14 mouse cellular contexts compared by ENCODE assay signal in the genomic region with DNA sequence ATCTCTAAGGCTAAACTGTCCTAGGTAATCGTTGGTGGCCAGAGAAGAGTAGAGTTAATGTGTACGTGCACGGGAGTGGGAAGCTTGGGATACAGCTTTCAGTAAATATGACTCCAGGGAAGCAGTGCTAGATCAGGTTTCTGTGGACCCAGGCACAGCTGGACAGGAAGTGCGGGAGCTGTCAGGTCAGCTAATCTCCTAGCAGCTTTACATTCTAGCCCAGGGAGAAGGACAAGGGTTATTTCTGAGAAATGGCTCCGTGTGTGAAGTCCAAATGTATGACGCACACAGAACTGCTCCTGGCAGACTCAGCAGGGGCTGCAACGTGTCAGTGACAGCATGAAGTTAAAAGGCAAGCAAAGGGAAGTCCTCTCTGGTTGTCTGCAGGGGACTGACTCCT. TPM values are rescaled to one million over a fixed set of nuclear protein-coding genes. Genes with fewer than 3 reads are reported as not detected.
DNase-seq lines count a peak whose midpoint lies in the region; ATAC-seq and TF ChIP-seq lines count a peak whose summit lies in the region.
"Had no signal": no experiment of that assay in that cellular context is flagged by ENCODE, and none has a peak within 500 bp of the region (broad histone marks: within the 10 kb centered on the region; RNA-seq: fewer than 3 reads in every experiment).

No protein-coding gene starts in this region.

- H3K27me3 ChIP-seq in kidney, postnatal 0 days (ENCODE audit: insufficient read depth, low read length): no peaks in the 10 kb centered on the region
- H3K27me3 ChIP-seq in heart, embryonic 15.5 days: no peaks in the 10 kb centered on the region
- H3K27me3 ChIP-seq in liver, embryonic 16.5 days (ENCODE audit: control insufficient read depth, insufficient read depth, low read depth, low read length): no peaks in the 10 kb centered on the region
- H3K27me3 ChIP-seq in hindbrain, embryonic 16.5 days (replicated peaks; ENCODE audit: control insufficient read depth, insufficient read depth, low read length): no peaks in the 10 kb centered on the region
- no peaks in the 10 kb centered on the region for H3K27me3 ChIP-seq in forebrain, embryonic 14.5 days (replicated peaks; ENCODE audit: control insufficient read depth, insufficient read depth, low read length)

- no peak overlapping the region for H3K9ac ChIP-seq in kidney, postnatal 0 days (ENCODE audit: low read depth, low read length)
- H3K9ac ChIP-seq in heart, embryonic 15.5 days: no peak overlapping the region
- H3K9ac ChIP-seq in liver, embryonic 16.5 days (ENCODE audit: low read depth, low read length): no peak overlapping the region
- H3K9ac ChIP-seq in hindbrain, embryonic 16.5 days (ENCODE audit: low read depth, low read length): no peak overlapping the region
- H3K9ac ChIP-seq in forebrain, embryonic 14.5 days (ENCODE audit: low read length): no peak overlapping the region

- H3K36me3 ChIP-seq in kidney, postnatal 0 days (ENCODE audit: insufficient read depth, low read length): no peaks in the 10 kb centered on the region
- no peaks in the 10 kb centered on the region for H3K36me3 ChIP-seq in heart, embryonic 15.5 days
- no peaks in the 10 kb centered on the region for H3K36me3 ChIP-seq in liver, embryonic 16.5 days (ENCODE audit: control insufficient read depth, insufficient read depth)
- no peaks in the 10 kb centered on the region for H3K36me3 ChIP-seq in hindbrain, embryonic 16.5 days (ENCODE audit: control insufficient read depth, insufficient read depth, low read length)
- H3K36me3 ChIP-seq in forebrain, embryonic 14.5 days (ENCODE audit: control insufficient read depth, insufficient read depth, low read length): no peaks in the 10 kb centered on the region

- TF ChIP-seq CTCF in kidney, postnatal 0 days (IDR thresholded peaks at IDR 0.05; ENCODE audit: low read depth): no peak

- peak; percentile 89 for DNase-seq in kidney, postnatal 0 days (ENCODE audit: low spot score)
- no peak for DNase-seq in kidney, adult 9 months
- DNase-seq in embryo, embryonic 10 days (ENCODE audit: low spot score): peak; percentile 57
- no peak for DNase-seq in ovary, postnatal 14 days (ENCODE audit: low spot score)
- DNase-seq in forebrain, embryonic 14.5 days (ENCODE audit: low spot score): no peak
- DNase-seq: cerebellum, adult 11 months; gastrocnemius, postnatal 14 days; right cerebral cortex, postnatal 14 days; thymus, postnatal 25 days had no signal

- no peak overlapping the region; the same call in 1 of the 2 replicates for H3K27ac ChIP-seq in kidney, postnatal 0 days
- H3K27ac ChIP-seq in heart, embryonic 15.5 days: peak overlapping the region; percentile 53
- 0 out of 2 replicates have a peak overlapping the region, but pooled peaks have one; percentile 27 for H3K27ac ChIP-seq in liver, embryonic 16.5 days (ENCODE audit: low read length)
- H3K27ac ChIP-seq in hindbrain, embryonic 16.5 days (ENCODE audit: low read depth, low read length): no peak overlapping the region
- H3K27ac ChIP-seq in forebrain, embryonic 14.5 days (ENCODE audit: low read depth, low read length): no peak overlapping the region
- H3K27ac ChIP-seq: macrophage had no signal

- peak; percentile 68; the same call in 1 of the 2 replicates for ATAC-seq in kidney, postnatal 0 days (replicated peaks; ENCODE audit: low FRiP score, low read depth)
- ATAC-seq in heart, embryonic 15.5 days (replicated peaks; ENCODE audit: insufficient number of reproducible peaks, insufficient read depth, low FRiP score, low read depth): peak; percentile 61
- ATAC-seq in liver, embryonic 16.5 days (ENCODE audit: low read depth): peak; percentile 17
- no peak for ATAC-seq in hindbrain, embryonic 16.5 days
- ATAC-seq in forebrain, embryonic 14.5 days: no peak

- H3K4me3 ChIP-seq in kidney, postnatal 0 days (replicated peaks; ENCODE audit: low read depth, low read length): no peak overlapping the region
- H3K4me3 ChIP-seq in heart, embryonic 15.5 days: no peak overlapping the region
- H3K4me3 ChIP-seq in liver, embryonic 16.5 days (ENCODE audit: low read depth, low read length): no peak overlapping the region
- no peak overlapping the region for H3K4me3 ChIP-seq in hindbrain, embryonic 16.5 days (ENCODE audit: low read length)
- no peak overlapping the region for H3K4me3 ChIP-seq in forebrain, embryonic 14.5 days (ENCODE audit: low read depth, low read length)
- H3K4me3 ChIP-seq: erythroblast, embryonic 14.5 days had no signal

- 14% methylated on average over 7 of the region's 7 CpGs for WGBS in kidney, postnatal 0 days
- WGBS in heart, embryonic 15.5 days: 23% methylated on average over 7 of the region's 7 CpGs
- WGBS in liver, embryonic 16.5 days (ENCODE audit: insufficient replicate concordance): 44% methylated on average over 7 of the region's 7 CpGs
- WGBS in hindbrain, embryonic 16.5 days: 71% methylated on average over 7 of the region's 7 CpGs
- 71% methylated on average over 7 of the region's 7 CpGs for WGBS in forebrain, embryonic 14.5 days

- H3K4me2 ChIP-seq in kidney, postnatal 0 days (ENCODE audit: low read length): no peak overlapping the region
- no peak overlapping the region for H3K4me2 ChIP-seq in heart, embryonic 15.5 days
- H3K4me2 ChIP-seq in liver, embryonic 16.5 days (ENCODE audit: low read depth, low read length): no peak overlapping the region
- H3K4me2 ChIP-seq in hindbrain, embryonic 16.5 days (ENCODE audit: low read length): no peak overlapping the region
- no peak overlapping the region for H3K4me2 ChIP-seq in forebrain, embryonic 14.5 days (ENCODE audit: low read length)

- H3K9me3 ChIP-seq in kidney, postnatal 0 days (replicated peaks; ENCODE audit: low read length): no peaks in the 10 kb centered on the region
- H3K9me3 ChIP-seq in heart, embryonic 15.5 days (replicated peaks): no peaks in the 10 kb centered on the region
- H3K9me3 ChIP-seq in liver, embryonic 16.5 days (replicated peaks; ENCODE audit: control insufficient read depth, low read length): no peaks in the 10 kb centered on the region
- H3K9me3 ChIP-seq in hindbrain, embryonic 16.5 days (ENCODE audit: control insufficient read depth, low read length): no peaks in the 10 kb centered on the region
- no peaks in the 10 kb centered on the region for H3K9me3 ChIP-seq in forebrain, embryonic 14.5 days (replicated peaks; ENCODE audit: control insufficient read depth, low read length)

- H3K4me1 ChIP-seq in kidney, postnatal 0 days (replicated peaks; ENCODE audit: insufficient read depth, low read length): peaks cover 15% of the 10 kb centered on the region
- peaks cover 16% of the 10 kb centered on the region for H3K4me1 ChIP-seq in heart, embryonic 15.5 days (replicated peaks)
- H3K4me1 ChIP-seq in liver, embryonic 16.5 days (ENCODE audit: control insufficient read depth, low read depth, low read length): peaks cover 35% of the 10 kb centered on the region
- no peaks in the 10 kb centered on the region for H3K4me1 ChIP-seq in hindbrain, embryonic 16.5 days (ENCODE audit: control insufficient read depth, insufficient read depth, low read depth, low read length)
- no peaks in the 10 kb centered on the region for H3K4me1 ChIP-seq in forebrain, embryonic 14.5 days (ENCODE audit: control insufficient read depth, insufficient read depth, low read length)

RNA-seq across cellular contexts. Expression of gene Il1r1, which starts 8.3 kb away (rescaled TPM):
- 5.6 and 6.1 TPM in 2 replicates for polyA plus RNA-seq in kidney, postnatal 0 days (2015; fragmentation: Nextera tagmentation; extraction: Ambion mirVana)
- polyA plus RNA-seq in heart, embryonic 15.5 days (2015; fragmentation: Nextera tagmentation; extraction: Ambion mirVana): 7.0 and 8.7 TPM in 2 replicates
- 7.2 and 8.4 TPM in 2 replicates for polyA plus RNA-seq in liver, embryonic 16.5 days (2015; fragmentation: Nextera tagmentation; extraction: Ambion mirVana)
- polyA plus RNA-seq in hindbrain, embryonic 16.5 days (2015; fragmentation: Nextera tagmentation; extraction: Ambion mirVana): 0.70 and 0.75 TPM in 2 replicates
- polyA plus RNA-seq in forebrain, embryonic 14.5 days (2014; fragmentation: Nextera tagmentation; extraction: Ambion mirVana): 0.64 and 0.70 TPM in 2 replicates

Comparison
In these comparisons a context has a peak if more than half of its experiments do, and no peak if none do; other contexts are left out.
1. DNase-seq: peak in kidney, postnatal 0 days (single experiment) and embryo, embryonic 10 days (single experiment); none in kidney, adult 9 months (single experiment), ovary, postnatal 14 days (single experiment) and forebrain, embryonic 14.5 days (single experiment).
2. ATAC-seq: peak in kidney, postnatal 0 days (single experiment), heart, embryonic 15.5 days (single experiment) and liver, embryonic 16.5 days (single experiment); none in hindbrain, embryonic 16.5 days (single experiment) and forebrain, embryonic 14.5 days (single experiment).
3. H3K27ac ChIP-seq: peak in heart, embryonic 15.5 days (single experiment) and liver, embryonic 16.5 days (single experiment); none in kidney, postnatal 0 days (single experiment), hindbrain, embryonic 16.5 days (single experiment) and forebrain, embryonic 14.5 days (single experiment).